Mouse (Mus musculus) bone marrow macrophage, adult 2 months (primary cell): ENCODE measurements around the gene Lkaaear1.

Source experiments
- CTCF ChIP-seq: IDR thresholded peaks from 2 replicates; pipeline ENCODE4 v1.5.1; 2012; ENCODE audit warnings: low read depth, mild to moderate bottlenecking, low read length, moderate library complexity
- POLR2A ChIP-seq: IDR thresholded peaks from 2 replicates; pipeline ENCODE4 v1.6.1; 2012; ENCODE audit warnings: mild to moderate bottlenecking, low read depth, low read length, borderline replicate concordance

GRCm38 (mm10) chr2:181683381-181683780, 14.9 kb downstream of the Lkaaear1 start:
- TF ChIP-seq CTCF: no peak
- TF ChIP-seq POLR2A: no peak
